Mouse (Mus musculus) ES-Bruce4 (cell line): ENCODE data around the gene Wsb1.

Source experiments
- CTCF ChIP-seq: IDR thresholded peaks from one replicate; pipeline ENCODE4 v1.8.1; 2011; ENCODE audit warnings: low read depth, low read length
- EP300 ChIP-seq: IDR thresholded peaks from 2 replicates; pipeline ENCODE4 v1.6.1; 2011; ENCODE audit warnings: low read depth, low read length; ENCODE audit not compliant: insufficient read depth
- POLR2A ChIP-seq: IDR thresholded peaks from one replicate; pipeline ENCODE4 v1.8.1; 2011; ENCODE audit warnings: low read length; ENCODE audit not compliant: insufficient read depth

- TF ChIP-seq CTCF (no peak), EP300 (no peak), POLR2A (no peak)
Measured at GRCm38 (mm10) chr11:79196196-79196869, 58.1 kb downstream of the Wsb1 start.
